Mouse (Mus musculus) gastrocnemius, postnatal 14 days (tissue): ENCODE measurements at regions not wholly inside any gene's neighbourhood (a gene's known extent, or its start where the extent isn't known, plus 50 kb on each side); places are given as distances from the start of the nearest gene placed in this dataset.

Experiments
- DNase-seq: peaks from one replicate; pipeline ENCODE4 v3.0.0; 2021; ENCODE audit warnings: mixed read lengths
- intact Hi-C: fragments of 180-260 bp; cut with DNase I; formaldehyde crosslinking; loops from one replicate; pipeline ENCODE4 v1.15.1; 2025; ENCODE audit warnings: low total_unique reads
- microRNA-seq, 2 experiments: library from miRNA; unstranded; fragments of <30 nt; microRNA quantifications; one replicate each; pipeline ENCODE4 v1.2.0; 2021

- intact Hi-C loops = no loop called here
- no peak for DNase-seq
These were observed 149.0 kb downstream of the Zfp281 start for GRCm38 (mm10) chr1:136773743-136774142.

- DNase-seq = no peak
- intact Hi-C loops = no loop called here
These were observed 151.5 kb downstream of the Zfp281 start for GRCm38 (mm10) chr1:136776211-136776610.

GRCm38 (mm10) chr1:136777263-136777980 lies 152.7 kb downstream of the Zfp281 start:
- intact Hi-C loops = no loop called here

GRCm38 (mm10) chr1:136779384-136779783 lies 154.7 kb downstream of the Zfp281 start:
- intact Hi-C loops = no loop called here
- no peak for DNase-seq

More at GRCm38 (mm10) chr1:136777263-136777980, 152.7 kb downstream of the Zfp281 start:
- DNase-seq = no peak

- intact Hi-C loops = no loop called here
- no peak for DNase-seq
These were observed 156.9 kb downstream of the Zfp281 start for GRCm38 (mm10) chr1:136781561-136782025.

GRCm38 (mm10) chr1:136782261-136782660 lies 157.6 kb downstream of the Zfp281 start:
- intact Hi-C loops = no loop called here

GRCm38 (mm10) chr1:136784178-136784577 lies 159.5 kb downstream of the Zfp281 start:
- intact Hi-C loops = no loop called here

More at GRCm38 (mm10) chr1:136782261-136782660, 157.6 kb downstream of the Zfp281 start:
- no peak for DNase-seq

GRCm38 (mm10) chr1:136788979-136789513 lies 164.3 kb downstream of the Zfp281 start:
- intact Hi-C loops = no loop called here
- no peak for DNase-seq

More at GRCm38 (mm10) chr1:136784178-136784577, 159.5 kb downstream of the Zfp281 start:
- DNase-seq = no peak

GRCm38 (mm10) chr1:136791641-136792040 lies 166.9 kb downstream of the Zfp281 start:
- DNase-seq = no peak
- intact Hi-C loops = no loop called here

Small RNA genes in the stretch of these regions (microRNA-seq; reads per million reads assigned to microRNA genes)
- 0 reads per million in 2 experiments for gene Gm22132
